Mouse (Mus musculus) neural tube, embryonic 11.5 days (tissue): ENCODE data around the gene Nsd1. TPM values are rescaled to one million over a fixed set of nuclear protein-coding genes. Genes with fewer than 3 reads are reported as not detected.
A peak's percentile ranks its signal among the peaks of the same experiment; 100 is the strongest.

Experiments used
- ATAC-seq: fragments of 200-750 bp; cut with Nextera tagmentation; 2 replicates; pipeline ENCODE4 v1.8.0; 2017; ENCODE audit warnings: moderate number of reproducible peaks, mild to moderate bottlenecking, moderate TSS enrichment, moderate library complexity; ENCODE audit not compliant: insufficient read depth, low FRiP score, low TSS enrichment
- DNase-seq: peaks from one replicate; pipeline ENCODE4 v3.0.0-alpha.2; 2015; ENCODE audit warnings: low spot score
- H3K27ac ChIP-seq: fragments of 300-500 bp; sonication (generic); 2 replicates; pipeline ENCODE4 v1.5.1; 2014; ENCODE audit warnings: low read depth, mild to moderate bottlenecking, low read length
- H3K27me3 ChIP-seq: fragments of 300-500 bp; sonication (generic); 2 replicates; pipeline ENCODE4 v1.6.1; 2014; ENCODE audit warnings: mild to moderate bottlenecking, low read length, mixed read lengths; ENCODE audit not compliant: control insufficient read depth, insufficient read depth
- H3K36me3 ChIP-seq: fragments of 300-500 bp; sonication (generic); 2 replicates; pipeline ENCODE4 v1.6.1; 2014; ENCODE audit warnings: mild to moderate bottlenecking, low read length, moderate library complexity, mixed read lengths; ENCODE audit not compliant: control insufficient read depth, insufficient read depth
- H3K4me1 ChIP-seq: fragments of 300-500 bp; sonication (generic); 2 replicates; pipeline ENCODE4 v1.6.1; 2014; ENCODE audit warnings: low read length, mixed read lengths; ENCODE audit not compliant: control insufficient read depth, insufficient read depth
- H3K4me2 ChIP-seq: fragments of 300-500 bp; sonication (generic); 2 replicates; pipeline ENCODE4 v1.6.1; 2014; ENCODE audit warnings: low read depth, mild to moderate bottlenecking, moderate library complexity
- H3K4me3 ChIP-seq: fragments of 300-500 bp; sonication (generic); 2 replicates; pipeline ENCODE4 v1.5.1; 2014; ENCODE audit warnings: low read depth, low read length
- H3K9ac ChIP-seq: fragments of 300-500 bp; sonication (generic); 2 replicates; pipeline ENCODE4 v1.6.1; 2014; ENCODE audit warnings: mild to moderate bottlenecking, low read length
- H3K9me3 ChIP-seq: fragments of 300-500 bp; sonication (generic); 2 replicates; pipeline ENCODE4 v1.6.1; 2016; ENCODE audit warnings: low read length; ENCODE audit not compliant: control insufficient read depth
- WGBS: fragments of 180-500 bp; shearing (Covaris S2); extraction: QIAGEN DNeasy Blood & Tissue Kit; methylation state at CpG from one replicate; pipeline ENCODE4 v1.1.7; 2014; 5-methylcytosine and 5-hydroxymethylcytosine counted together
- polyA plus RNA-seq: library from polyadenylated mRNA; unstranded; fragments of >200 nt; fragmentation: Nextera tagmentation; extraction: Ambion mirVana; gene quantifications from 2 replicates; pipeline ENCODE4 v1.2.1, GENCODE M21; 2014

The Nsd1 gene
- polyA plus RNA-seq, 1 experiment from 2014 or later = 68.2 TPM

DNA sequence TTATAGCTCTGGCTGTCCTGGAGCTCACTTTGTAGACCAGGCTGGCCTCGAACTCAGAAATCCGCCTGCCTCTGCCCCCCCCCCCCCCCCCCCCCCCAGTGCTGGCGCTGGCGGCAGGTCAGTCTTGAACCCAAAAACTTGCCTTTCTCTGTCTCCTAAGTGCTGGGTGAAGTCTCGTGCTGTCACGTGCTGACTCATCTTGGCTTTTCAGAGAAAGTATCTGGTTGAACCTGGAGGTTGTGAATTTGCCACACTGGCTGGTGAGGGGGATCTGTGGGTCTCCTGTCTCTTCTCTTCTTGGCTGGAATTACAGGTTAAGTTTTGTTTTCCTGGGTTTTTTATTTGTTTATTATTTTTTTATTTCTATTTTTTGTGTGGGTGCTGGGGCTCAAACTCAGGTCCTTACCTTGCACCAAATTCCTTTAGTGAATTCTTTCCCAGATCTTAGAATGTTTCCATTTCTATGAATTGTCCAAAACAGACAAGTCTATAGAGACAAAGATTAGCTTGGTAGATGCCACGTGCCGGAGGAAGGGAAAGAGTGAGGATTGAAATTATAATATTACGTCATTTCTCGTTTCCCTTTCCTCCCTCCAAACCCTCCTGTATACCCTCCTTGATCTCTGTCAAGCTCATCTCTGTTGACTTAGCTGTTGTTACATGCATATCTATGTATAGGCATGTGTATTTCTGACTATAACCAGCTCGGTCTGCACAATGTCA lies 4.8 kb upstream of the Nsd1 start:
- Histone ChIP-seq H3K9ac (no peak overlapping the region), H3K4me3 (no peak overlapping the region), H3K27ac (no peak overlapping the region), H3K4me2 (no peak overlapping the region), H3K9me3 (no peaks in the 10 kb centered on the region), H3K27me3 (no peaks in the 10 kb centered on the region), H3K36me3 (no peaks in the 10 kb centered on the region), H3K4me1 (peaks cover 3% of the 10 kb centered on the region)
- ATAC-seq = no peak
- no peak for DNase-seq
- WGBS = 91% methylated on average over 8 of the region's 11 CpGs

DNA sequence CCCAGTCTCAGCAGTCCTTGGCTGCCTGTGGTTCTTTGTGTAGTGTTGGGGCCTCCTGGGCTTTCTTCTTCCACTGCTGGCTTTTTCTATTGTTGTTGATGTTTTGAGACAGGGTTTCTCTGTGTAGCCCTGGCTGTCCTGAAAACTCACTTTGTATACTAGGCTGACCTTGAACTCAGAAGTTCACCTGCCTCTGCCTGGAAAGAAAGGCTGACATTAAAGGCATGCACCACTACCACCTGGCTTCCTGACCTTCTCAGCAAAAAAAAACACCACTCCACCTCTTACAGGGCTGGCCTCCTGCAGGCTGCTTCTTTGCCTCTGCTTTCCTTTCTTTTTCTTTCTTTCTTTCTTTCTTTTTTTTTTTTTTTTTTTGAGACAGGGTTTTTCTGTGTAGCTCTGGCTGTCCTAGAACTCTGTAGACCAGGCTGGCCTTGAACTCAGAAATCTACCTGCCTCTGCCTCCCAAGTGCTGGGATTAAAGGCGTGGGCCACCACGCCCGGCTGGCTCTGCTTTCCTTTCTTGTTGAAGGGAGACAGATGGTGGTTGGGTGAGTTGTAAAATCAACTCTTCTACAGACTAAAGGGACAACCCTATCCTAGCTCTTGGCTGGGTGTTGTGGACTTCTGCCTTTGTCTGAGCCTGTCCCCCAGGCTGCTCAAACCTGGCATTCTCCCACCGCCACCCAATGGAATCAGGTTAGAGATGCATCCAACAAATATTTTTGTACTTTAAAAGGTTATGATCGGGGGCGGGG lies 4.0 kb upstream of the Nsd1 start:
- DNase-seq = no peak

GRCm38 (mm10) chr13:55208837-55209648 lies 539 bp upstream of the Nsd1 start:
- H3K4me2 ChIP-seq = no peak overlapping the region

More for the DNA sequence above, 4.0 kb upstream of the Nsd1 start:
- WGBS = 88% methylated on average over 6 of the region's 6 CpGs
- Histone ChIP-seq H3K4me2 (no peak overlapping the region), H3K9me3 (no peaks in the 10 kb centered on the region), H3K27ac (no peak overlapping the region), H3K4me1 (peaks cover 10% of the 10 kb centered on the region), H3K4me3 (no peak overlapping the region), H3K36me3 (no peaks in the 10 kb centered on the region), H3K9ac (no peak overlapping the region), H3K27me3 (no peaks in the 10 kb centered on the region)
- no peak for ATAC-seq

GRCm38 (mm10) chr13:55210193-55210970 lies 800 bp downstream of the Nsd1 start:
- Histone ChIP-seq H3K27me3 (no peaks in the 10 kb centered on the region), H3K9ac (peak overlapping the region; percentile 98), H3K4me3 (peak overlapping the region; percentile 56), H3K4me1 (peaks cover 35% of the 10 kb centered on the region), H3K4me2 (peak overlapping the region; percentile 91), H3K9me3 (no peaks in the 10 kb centered on the region), H3K27ac (peak overlapping the region; percentile 98), H3K36me3 (no peaks in the 10 kb centered on the region)
- ATAC-seq (peak; percentile 45), DNase-seq (peak; percentile 85)
- WGBS = under 1% methylated on average over 73 of the region's 77 CpGs

More at GRCm38 (mm10) chr13:55208837-55209648, 539 bp upstream of the Nsd1 start:
- Histone ChIP-seq H3K36me3 (no peaks in the 10 kb centered on the region), H3K27ac (no peak overlapping the region; the same call in 1 of the 2 replicates), H3K27me3 (no peaks in the 10 kb centered on the region), H3K9me3 (no peaks in the 10 kb centered on the region), H3K9ac (no peak overlapping the region), H3K4me3 (no peak overlapping the region), H3K4me1 (peaks cover 26% of the 10 kb centered on the region)
- DNase-seq (no peak), ATAC-seq (no peak)
- WGBS = 65% methylated on average over 13 of the region's 13 CpGs

DNA sequence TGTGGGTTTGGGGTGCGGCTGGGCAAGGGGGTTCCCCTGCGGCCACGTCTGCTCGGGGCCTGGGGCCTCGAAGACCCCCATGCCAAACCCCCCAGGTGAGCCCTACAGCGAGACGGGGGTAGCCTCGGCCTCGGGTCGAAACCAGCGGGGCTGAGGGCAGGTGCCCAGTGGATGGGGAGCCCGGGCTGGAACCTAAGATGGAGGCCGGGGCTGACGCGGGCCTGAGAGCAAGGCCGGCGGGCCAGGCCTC lies 1.3 kb downstream of the Nsd1 start:
- H3K4me2 ChIP-seq = peak overlapping the region; percentile 91
- H3K36me3 ChIP-seq = no peaks in the 10 kb centered on the region
- peak overlapping the region; percentile 56 for H3K4me3 ChIP-seq
- ATAC-seq (peak; percentile 70), DNase-seq (no peak)
- peaks cover 40% of the 10 kb centered on the region for H3K4me1 ChIP-seq
- WGBS = 0% methylated on average over 17 of the region's 17 CpGs
- H3K9ac ChIP-seq = peak overlapping the region; percentile 98
- H3K27ac ChIP-seq = peak overlapping the region; percentile 98
- H3K9me3 ChIP-seq = no peaks in the 10 kb centered on the region
- no peaks in the 10 kb centered on the region for H3K27me3 ChIP-seq

DNA sequence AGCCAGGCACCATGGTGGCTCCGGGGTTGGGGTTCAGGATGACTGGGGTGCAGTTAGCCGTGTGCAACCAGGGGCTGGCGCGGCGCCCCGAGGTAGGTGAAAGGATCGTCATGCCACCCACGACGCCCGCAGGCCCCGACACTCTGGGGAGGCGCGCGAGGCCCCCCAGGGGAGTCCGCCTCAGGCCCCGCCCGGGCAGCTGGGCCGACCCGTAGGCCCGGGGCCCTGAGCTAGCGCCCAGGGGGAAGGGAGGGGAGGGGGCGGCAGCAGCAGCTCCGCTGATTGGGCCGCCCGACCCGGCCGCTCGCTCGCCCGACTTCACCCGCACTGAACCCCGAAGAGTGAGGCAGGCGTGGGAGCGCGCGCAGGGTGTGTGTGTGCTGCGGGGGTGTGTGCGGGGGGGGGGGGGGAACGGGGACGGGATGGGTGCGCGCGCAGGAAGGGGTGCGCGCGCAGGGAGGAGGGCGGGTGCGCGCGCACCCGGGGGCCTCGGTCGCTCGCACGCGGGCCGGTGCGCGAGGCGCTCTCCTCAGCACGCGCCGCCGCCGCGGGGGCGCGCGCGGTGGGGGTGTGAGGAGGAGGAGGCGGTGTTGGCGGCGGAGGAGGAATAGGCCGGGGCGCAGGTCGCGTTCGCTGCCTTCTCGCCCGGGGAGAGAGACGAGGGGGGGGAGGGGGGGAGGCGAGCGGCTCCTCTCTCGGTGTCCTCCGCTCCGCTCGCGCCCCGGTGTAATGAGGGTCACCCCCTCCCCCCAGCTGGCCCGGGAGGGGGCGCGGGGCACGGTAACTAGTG lies 1.8 kb downstream of the Nsd1 start:
- 0% methylated on average over 22 of the region's 93 CpGs for WGBS
- Histone ChIP-seq H3K4me3 (peak overlapping the region; percentile 56), H3K4me1 (peaks cover 44% of the 10 kb centered on the region), H3K4me2 (peak overlapping the region; percentile 91), H3K27ac (peak overlapping the region; percentile 98), H3K27me3 (no peaks in the 10 kb centered on the region), H3K9ac (peak overlapping the region; percentile 98), H3K9me3 (no peaks in the 10 kb centered on the region), H3K36me3 (peaks cover 2% of the 10 kb centered on the region; the same call in 1 of the 2 replicates)
- ATAC-seq = peak; percentile 79
- DNase-seq = peak; percentile 97

DNA sequence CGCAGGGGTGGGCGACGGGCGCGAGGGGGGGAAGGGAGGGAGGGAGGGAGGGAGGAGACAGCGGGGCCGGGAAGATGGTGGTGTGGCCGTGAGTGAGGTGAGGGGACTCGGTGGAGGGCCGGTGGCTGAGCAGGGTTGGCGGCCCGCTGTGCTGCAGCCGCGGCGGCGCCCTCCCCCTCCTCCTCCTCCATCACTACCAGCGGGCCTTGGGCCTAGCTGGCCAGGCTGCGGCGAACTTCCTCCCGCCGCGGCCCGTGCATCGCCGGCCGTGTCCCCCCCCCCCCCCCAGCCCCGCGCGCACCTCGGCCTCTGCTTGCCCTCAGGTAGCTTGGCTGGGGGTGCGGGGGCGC lies 2.4 kb downstream of the Nsd1 start:
- peak overlapping the region; percentile 56 for H3K4me3 ChIP-seq
- H3K4me1 ChIP-seq = peaks cover 45% of the 10 kb centered on the region
- H3K27me3 ChIP-seq = no peaks in the 10 kb centered on the region
- ATAC-seq = peak; percentile 54
- H3K9ac ChIP-seq = peak overlapping the region; percentile 98
- no peaks in the 10 kb centered on the region for H3K9me3 ChIP-seq
- WGBS = 0% methylated on average over 9 of the region's 32 CpGs
- H3K36me3 ChIP-seq = peaks cover 2% of the 10 kb centered on the region; the same call in 1 of the 2 replicates
- no peak for DNase-seq
- H3K27ac ChIP-seq = peak overlapping the region; percentile 98
- H3K4me2 ChIP-seq = peak overlapping the region; percentile 91
